Mouse (Mus musculus): ENCODE results near the gene Mprip.

GRCm38 (mm10) chr11:59611646-59612045, 49.5 kb upstream of the Mprip start:
- no peak for TF ChIP-seq CTCF (IDR thresholded peaks at IDR 0.05; ENCODE audit: low read depth)
- no peak for TF ChIP-seq EP300 (IDR thresholded peaks at IDR 0.05; ENCODE audit: low read depth)
